ENCODE assay signal across 8 mouse cellular contexts in genomic region chr5:76040454-76041203, GRCm38 (mm10).
DNase-seq lines count a peak whose midpoint lies in the region; ATAC-seq lines count a peak whose summit lies in the region.

No protein-coding gene starts in this region.

- no peak for ATAC-seq in cerebellum, adult (ENCODE audit: insufficient number of reproducible peaks, low FRiP score, low TSS enrichment)
- ATAC-seq in forebrain, embryonic 14.5 days: no peak
- ATAC-seq in forebrain, embryonic 11.5 days (replicated peaks; ENCODE audit: low FRiP score): no peak

- H3K4me1 ChIP-seq in forebrain, embryonic 14.5 days (ENCODE audit: control insufficient read depth, insufficient read depth, low read length): no peaks in the 10 kb centered on the region
- no peaks in the 10 kb centered on the region for H3K4me1 ChIP-seq in forebrain, embryonic 11.5 days (replicated peaks; ENCODE audit: control insufficient read depth, insufficient read depth, low read length)

- H3K9me3 ChIP-seq in forebrain, embryonic 14.5 days (replicated peaks; ENCODE audit: control insufficient read depth, low read length): no peaks in the 10 kb centered on the region; the same call in 1 of the 2 replicates
- H3K9me3 ChIP-seq in forebrain, embryonic 11.5 days (ENCODE audit: control insufficient read depth, low read length): no peaks in the 10 kb centered on the region; the same call in 1 of the 2 replicates

- H3K4me2 ChIP-seq in forebrain, embryonic 14.5 days (ENCODE audit: low read length): no peak overlapping the region
- no peak overlapping the region for H3K4me2 ChIP-seq in forebrain, embryonic 11.5 days (ENCODE audit: low read depth, low read length, severe bottlenecking)

- H3K36me3 ChIP-seq in forebrain, embryonic 14.5 days (ENCODE audit: control insufficient read depth, insufficient read depth, low read length): no peaks in the 10 kb centered on the region
- H3K36me3 ChIP-seq in forebrain, embryonic 11.5 days (ENCODE audit: control insufficient read depth, insufficient read depth, low read length): no peaks in the 10 kb centered on the region

- peak; percentile 28 to 34 for DNase-seq in cerebellum, postnatal 10 days
- DNase-seq in thymus, postnatal 25 days: peak; percentile 3
- no peak for DNase-seq in thymus, postnatal 10 days (ENCODE audit: low spot score in 2 of 2)
- peak; percentile 11 for DNase-seq in kidney, adult 18-20 months
- peak; percentile 24 for DNase-seq in retina, embryonic 14.5 days (ENCODE audit: low spot score)
- no peak for DNase-seq in forebrain, embryonic 14.5 days (ENCODE audit: low spot score)
- DNase-seq in forebrain, embryonic 11.5 days (ENCODE audit: low spot score): no peak

- 71% methylated on average over 10 of the region's 10 CpGs for WGBS in forebrain, embryonic 14.5 days
- WGBS in forebrain, embryonic 11.5 days: 72% methylated on average over 10 of the region's 10 CpGs

- no peak overlapping the region for H3K9ac ChIP-seq in forebrain, embryonic 14.5 days (ENCODE audit: low read length)
- H3K9ac ChIP-seq in forebrain, embryonic 11.5 days (ENCODE audit: low read length): no peak overlapping the region

- no peak overlapping the region for H3K4me3 ChIP-seq in forebrain, embryonic 14.5 days (ENCODE audit: low read depth, low read length)
- H3K4me3 ChIP-seq in forebrain, embryonic 11.5 days (ENCODE audit: low read depth, low read length): no peak overlapping the region

- no peaks in the 10 kb centered on the region for H3K27me3 ChIP-seq in forebrain, embryonic 14.5 days (replicated peaks; ENCODE audit: control insufficient read depth, insufficient read depth, low read length)
- no peaks in the 10 kb centered on the region for H3K27me3 ChIP-seq in forebrain, embryonic 11.5 days (ENCODE audit: control insufficient read depth, insufficient read depth, low read length)

- H3K27ac ChIP-seq in forebrain, embryonic 14.5 days (ENCODE audit: low read depth, low read length): no peak overlapping the region
- no peak overlapping the region for H3K27ac ChIP-seq in forebrain, embryonic 11.5 days (ENCODE audit: low read depth, low read length)

Comparison
In these comparisons a context has a peak if more than half of its experiments do, and no peak if none do; other contexts are left out.
1. DNase-seq: peak in cerebellum, postnatal 10 days (2 of 2), thymus, postnatal 25 days (single experiment), kidney, adult 18-20 months (single experiment) and retina, embryonic 14.5 days (single experiment); none in thymus, postnatal 10 days (0 of 2), forebrain, embryonic 14.5 days (single experiment) and forebrain, embryonic 11.5 days (single experiment).